Mouse (Mus musculus) spleen, embryonic (tissue): Measurements from ENCODE around the gene Naxe.

ENCODE experiments used
- CTCF ChIA-PET: fragments of 350-600 bp; sonication (Branson Sonifier 250); formaldehyde crosslinking; loops from one replicate; lab custom pipeline; 2022; lab: Charles Lee

The Naxe gene

GRCm38 (mm10) chr3:88057902-88058696 is at the start of gene Naxe:
Gene Naxe (minus strand): TSS chr3:88058495.
- CTCF ChIA-PET, result no interaction called here

- CTCF ChIA-PET, result interaction anchor here (0.6 kb wide), 1 partner anchor 61 kb away, joined by 4 read pairs; no protein-coding TSS in a partner anchor
These were observed 47.8 kb upstream of the Naxe start for GRCm38 (mm10) chr3:88106126-88106525.

DNA sequence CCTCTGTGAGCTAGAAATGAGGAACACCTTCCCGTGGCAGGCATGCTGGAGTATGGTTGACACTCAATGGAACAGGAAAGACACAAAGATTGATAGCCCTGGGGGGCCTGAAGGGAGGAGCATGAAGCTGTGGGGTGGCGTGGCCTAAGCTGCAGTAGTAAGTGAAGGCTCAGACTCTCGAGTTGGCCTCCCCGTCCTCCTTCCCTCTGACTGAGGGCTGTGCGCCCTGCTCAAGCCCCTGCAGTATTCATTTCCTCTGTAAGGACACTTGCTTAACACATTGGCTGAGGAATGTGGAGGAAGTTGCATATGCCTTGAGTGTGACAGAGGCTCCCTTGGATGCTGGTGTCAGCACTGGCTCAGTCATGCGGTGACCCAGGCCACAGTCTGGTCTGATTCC is 44.3 kb upstream of the Naxe start:
- CTCF ChIA-PET, result no interaction called here

GRCm38 (mm10) chr3:88102196-88102595 is 43.9 kb upstream of the Naxe start:
- CTCF ChIA-PET, result no interaction called here

GRCm38 (mm10) chr3:88101736-88102135 is 43.4 kb upstream of the Naxe start:
- CTCF ChIA-PET, result no interaction called here

GRCm38 (mm10) chr3:88100251-88100650 is 42.0 kb upstream of the Naxe start:
- CTCF ChIA-PET, result interaction anchor here (0.5 kb wide), 1 partner anchor 824 kb away, joined by 5 read pairs; no protein-coding TSS in a partner anchor

- CTCF ChIA-PET, result no interaction called here
These were observed 39.4 kb upstream of the Naxe start for GRCm38 (mm10) chr3:88097666-88098065.

DNA sequence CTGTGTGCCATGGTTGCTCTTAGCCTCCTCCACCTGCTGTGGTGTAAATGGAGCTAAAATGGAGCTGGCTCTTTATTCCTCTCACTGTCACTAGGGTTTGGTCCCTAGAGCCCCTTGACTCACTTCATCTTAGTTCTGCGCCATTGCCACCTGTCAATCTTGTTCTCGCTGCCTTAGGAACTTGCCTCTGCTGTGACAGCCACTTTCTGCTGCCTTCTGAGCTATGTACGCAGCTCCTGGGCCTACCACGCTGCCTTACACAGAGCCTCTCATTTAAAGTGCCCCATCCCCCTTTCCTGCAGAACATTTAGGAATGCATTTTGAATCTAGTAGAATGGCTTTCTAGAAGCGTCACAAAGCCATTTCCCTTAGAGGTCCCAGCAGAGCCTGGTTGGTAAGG is 35.8 kb upstream of the Naxe start:
- CTCF ChIA-PET, result no interaction called here

- CTCF ChIA-PET, result no interaction called here
These were observed 32.3 kb upstream of the Naxe start for GRCm38 (mm10) chr3:88090616-88091015.

DNA sequence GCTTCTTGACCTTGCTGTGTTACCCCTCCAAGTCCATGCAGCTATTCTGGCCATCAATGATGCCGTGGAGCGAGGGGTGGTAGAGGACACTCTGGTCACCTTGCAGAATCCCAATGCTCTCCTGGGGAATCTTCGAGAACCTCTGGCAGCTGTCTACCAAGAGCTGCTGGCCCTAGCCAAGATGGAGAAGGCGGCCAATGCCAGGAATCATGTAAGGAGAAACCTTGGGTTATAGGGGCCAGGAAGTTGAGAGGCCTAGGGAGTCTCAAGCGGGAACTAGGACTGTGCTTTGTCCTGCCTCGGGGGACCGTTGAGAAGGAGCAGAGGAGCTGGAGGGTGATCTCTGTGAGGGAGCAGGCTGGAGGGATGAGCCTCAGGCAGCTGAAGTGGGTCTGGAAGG is 31.8 kb upstream of the Naxe start:
- CTCF ChIA-PET, result no interaction called here

DNA sequence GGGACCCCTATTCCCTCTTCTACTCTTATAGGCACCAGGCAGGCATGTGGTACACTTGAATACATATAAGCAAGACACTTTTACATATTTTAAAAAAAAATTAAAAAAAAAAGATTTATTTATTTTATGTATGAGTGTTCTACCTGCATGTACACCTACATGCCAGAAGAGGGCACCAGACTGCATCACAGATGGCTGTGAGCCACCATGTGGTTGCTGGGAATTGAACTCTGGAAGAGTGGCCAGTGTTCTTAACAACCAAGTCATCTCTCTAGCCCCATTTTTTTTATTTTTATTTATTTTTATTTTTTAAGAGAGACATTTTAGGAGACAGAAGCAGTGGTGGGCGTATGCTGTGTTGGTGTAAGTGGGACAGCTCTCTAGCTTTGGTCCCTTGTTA is 29.4 kb upstream of the Naxe start:
- CTCF ChIA-PET, result interaction anchor here (0.6 to 2.3 kb wide), 5 partner anchors 55 to 155 kb away, joined by 3 to 6 read pairs (median 4); no protein-coding TSS in a partner anchor

- CTCF ChIA-PET, result interaction anchor here (0.6 to 1.6 kb wide), 2 partner anchors 88 to 338 kb away, joined by 3 to 6 read pairs; no protein-coding TSS in a partner anchor
These were observed 27.2 kb upstream of the Naxe start for GRCm38 (mm10) chr3:88085459-88085858.

GRCm38 (mm10) chr3:88084001-88084400 is 25.7 kb upstream of the Naxe start:
- CTCF ChIA-PET, result no interaction called here

GRCm38 (mm10) chr3:88082663-88083062 is 24.4 kb upstream of the Naxe start:
- CTCF ChIA-PET, result no interaction called here

GRCm38 (mm10) chr3:88082224-88082618 is 23.9 kb upstream of the Naxe start:
- CTCF ChIA-PET, result interaction anchor here (0.6 kb wide), 1 partner anchor 1941 kb away, joined by 3 read pairs; no protein-coding TSS in a partner anchor

DNA sequence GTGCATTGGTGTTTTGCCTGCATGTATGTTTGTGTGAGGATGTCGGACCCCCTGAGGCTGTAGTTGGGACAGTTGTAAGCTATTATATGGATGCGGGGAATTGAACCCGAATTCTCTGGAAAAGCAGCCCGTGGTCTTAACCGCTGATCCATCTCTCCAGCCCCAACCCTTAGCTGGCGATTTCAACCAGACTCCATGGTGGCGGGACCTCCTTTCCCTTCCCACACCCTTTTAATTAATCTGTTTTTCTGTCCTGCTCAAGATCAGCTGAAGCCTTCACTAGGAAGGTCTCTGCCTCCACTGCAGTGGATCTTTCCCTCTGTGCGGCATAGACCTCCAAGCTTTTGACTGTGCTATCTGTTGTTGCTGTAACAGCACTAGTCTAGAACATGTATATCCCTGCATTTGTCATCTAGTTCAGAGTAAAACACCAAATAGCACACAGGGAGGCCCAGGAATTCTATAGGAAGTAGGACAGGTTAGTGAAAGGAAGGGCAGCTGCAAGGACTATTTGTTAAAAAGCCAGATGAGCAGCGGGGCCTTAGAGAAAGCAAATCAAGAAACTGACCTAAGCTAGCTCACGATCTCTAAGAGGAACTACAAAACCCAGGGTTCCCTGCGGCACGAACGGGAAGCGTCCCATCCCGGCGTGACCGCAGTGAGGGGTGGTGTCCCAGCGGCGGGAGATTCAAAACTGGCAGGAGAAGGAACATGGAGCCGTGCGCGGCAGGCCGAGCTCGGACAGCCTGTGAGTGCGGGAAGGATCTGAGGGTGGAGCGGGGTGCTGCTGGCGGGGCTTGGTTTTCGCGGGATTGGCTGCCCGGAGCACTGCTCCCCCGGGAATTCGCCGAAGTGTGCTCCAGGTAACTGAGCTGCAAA is 23.3 kb upstream of the Naxe start, which contains the start of gene Iqgap3:
Gene Iqgap3, plus strand, starts transcription at position 627 of the 879 bp plus-strand sequence.
- CTCF ChIA-PET, result interaction anchor here (0.6 to 0.7 kb wide), 2 partner anchors 327 to 1940 kb away, joined by 3 to 5 read pairs; no protein-coding TSS in a partner anchor

GRCm38 (mm10) chr3:88078204-88078603 is 19.9 kb upstream of the Naxe start, which contains the start of gene Ttc24:
Gene Ttc24 (minus strand): TSS chr3:88078304.
- CTCF ChIA-PET, result no interaction called here

DNA sequence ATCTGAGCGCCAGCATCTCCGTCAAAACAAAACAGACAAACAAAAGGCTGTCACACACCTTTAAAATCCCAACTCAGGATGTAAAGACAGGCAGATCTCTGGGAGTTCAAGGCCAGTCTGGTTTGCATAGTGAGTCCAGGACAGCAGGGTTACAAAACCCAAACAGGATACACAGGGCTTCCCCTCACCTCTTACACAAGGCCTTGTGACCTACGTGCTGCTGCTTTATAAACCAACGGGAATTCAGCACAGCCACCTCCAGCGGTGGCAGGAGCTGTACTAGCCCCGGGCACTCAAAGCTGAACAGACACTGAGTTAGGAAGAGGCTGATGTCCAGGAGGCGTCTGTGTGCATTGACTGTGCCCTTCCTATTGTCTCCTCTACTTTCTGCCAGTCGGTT is 19.1 kb upstream of the Naxe start:
- CTCF ChIA-PET, result no interaction called here

- CTCF ChIA-PET, result interaction anchor here (0.6 kb wide), 1 partner anchor 136 kb away, joined by 3 read pairs; no protein-coding TSS in a partner anchor
These were observed 16.5 kb upstream of the Naxe start for GRCm38 (mm10) chr3:88074766-88075165.

- CTCF ChIA-PET, result interaction anchor here (0.6 kb wide), 1 partner anchor 136 kb away, joined by 3 read pairs; no protein-coding TSS in a partner anchor
These were observed 16.1 kb upstream of the Naxe start for GRCm38 (mm10) chr3:88074351-88074750.

- CTCF ChIA-PET, result no interaction called here
These were observed 15.3 kb upstream of the Naxe start for GRCm38 (mm10) chr3:88073631-88074030.

DNA sequence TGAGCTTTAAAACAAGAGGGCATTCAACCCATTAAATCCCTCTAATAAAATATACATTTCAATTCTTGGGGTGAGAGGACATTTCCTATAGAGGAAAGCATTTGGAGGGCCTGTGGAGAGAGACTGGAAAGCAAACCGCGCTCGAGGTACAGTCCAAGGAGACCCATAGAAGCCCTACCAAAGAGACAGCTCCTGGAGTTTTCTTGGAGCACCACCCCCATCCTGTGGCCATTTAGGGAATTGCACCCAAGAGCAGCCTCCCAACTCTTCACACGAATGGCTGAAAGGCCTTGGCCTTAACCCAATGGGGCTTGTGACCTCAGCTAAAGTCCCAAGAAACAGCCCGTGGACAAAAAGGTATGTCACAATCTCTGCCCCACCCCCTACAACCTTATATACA is 13.5 kb upstream of the Naxe start:
- CTCF ChIA-PET, result interaction anchor here (0.6 kb wide), 1 partner anchor 407 kb away, joined by 8 read pairs; no protein-coding TSS in a partner anchor
